8 mouse cellular contexts compared by ENCODE assay signal in genomic region chr1:160906057-160906557, GRCm38 (mm10). TPM values are rescaled to one million over a fixed set of nuclear protein-coding genes. Genes with fewer than 3 reads are reported as not detected.
DNase-seq lines count a peak whose midpoint lies in the region; ATAC-seq lines count a peak whose summit lies in the region.

TSS of gene Rc3h1 (plus strand) at chr1:160906418.

- peak within 1 kb of the TSS; percentile 71 for H3K4me2 ChIP-seq in lung, embryonic 16.5 days (ENCODE audit: low read depth, low read length)

- no peaks in the 10 kb centered on the region for H3K9me3 ChIP-seq in lung, embryonic 16.5 days (ENCODE audit: control insufficient read depth, low read length)

- no peaks in the 10 kb centered on the region for H3K36me3 ChIP-seq in lung, embryonic 16.5 days (ENCODE audit: control insufficient read depth, insufficient read depth, low read length)

- peaks cover 7% of the 10 kb centered on the region for H3K4me1 ChIP-seq in lung, embryonic 16.5 days (replicated peaks; ENCODE audit: control insufficient read depth, insufficient read depth, low read length)

- peak; percentile 66 for DNase-seq in MEL-GATA-1-ER (ENCODE audit: extremely low read depth, low read depth)
- DNase-seq in cerebellum, adult 8-10 months: peak; percentile 100
- peak; percentile 91 for DNase-seq in forelimb bud, embryonic 11.5 days (ENCODE audit: low read depth, low spot score)
- peak; percentile 91 for DNase-seq in layer of hippocampus, adult 9-10 months (ENCODE audit: low spot score)
- peak; percentile 99 for DNase-seq in ovary, postnatal 10 days (ENCODE audit: low spot score)
- DNase-seq in thymus, postnatal 10 days (ENCODE audit: low spot score in 2 of 2): peak; percentile 96 to 99

- peak within 1 kb of the TSS; percentile 92 for H3K27ac ChIP-seq in lung, embryonic 16.5 days (ENCODE audit: low read length)

- H3K9ac ChIP-seq in lung, embryonic 16.5 days (ENCODE audit: low read length): peak within 1 kb of the TSS; percentile 98

- peak; percentile 93 to 97 for ATAC-seq in hematopoietic stem cell, adult 5-6 weeks (replicated peaks in 1 of 2; ENCODE audit: insufficient read depth in 1 of 2, low FRiP score in 2 of 2, low TSS enrichment in 1 of 2, low read depth in 1 of 2, poor library complexity in 2 of 2, severe bottlenecking in 2 of 2)
- ATAC-seq in lung, embryonic 16.5 days (ENCODE audit: low read depth): peak; percentile 97

- no peaks in the 10 kb centered on the region for H3K27me3 ChIP-seq in lung, embryonic 16.5 days (ENCODE audit: control insufficient read depth, insufficient read depth, low read depth, low read length)

- WGBS in lung, embryonic 16.5 days: 0% methylated on average over 39 of the region's 45 CpGs

- peak within 1 kb of the TSS; percentile 97 for H3K4me3 ChIP-seq in lung, embryonic 16.5 days (ENCODE audit: low read length)

RNA-seq across cellular contexts. Expression of gene Rc3h1, which starts in this region (rescaled TPM):
- total RNA-seq in hematopoietic stem cell, adult 5-6 weeks (2017): 26.5 and 28.1 TPM in 2 replicates
- 7.2 and 8.1 TPM in 2 replicates for polyA plus RNA-seq in lung, embryonic 16.5 days (2015; fragmentation: Nextera tagmentation; extraction: Ambion mirVana)

Comparison
In these comparisons a context has a peak if more than half of its experiments do, and no peak if none do; other contexts are left out.
1. Peak in every context shown above with its lines: DNase-seq, ATAC-seq, H3K4me3 ChIP-seq and H3K27ac ChIP-seq.